ENCODE assay signal across 8 mouse cellular contexts in genomic region chr9:13898510-13899305, GRCm38 (mm10).
DNase-seq lines count a peak whose midpoint lies in the region; ATAC-seq and TF ChIP-seq lines count a peak whose summit lies in the region.

No protein-coding gene starts in this region.

- TF ChIP-seq POLR2A in lung, adult 2 months (IDR thresholded peaks at IDR 0.05; ENCODE audit: borderline replicate concordance, extremely low read depth, low read depth, low read length), result no peak

- H3K36me3 ChIP-seq in hindbrain, embryonic 15.5 days, result no peaks in the 10 kb centered on the region
- no peaks in the 10 kb centered on the region for H3K36me3 ChIP-seq in intestine, postnatal 0 days (ENCODE audit: control insufficient read depth, insufficient read depth)

- TF ChIP-seq CTCF in intestine, postnatal 0 days (IDR thresholded peaks at IDR 0.05; ENCODE audit: low read depth), result no peak
- TF ChIP-seq CTCF in lung, adult 2 months (IDR thresholded peaks at IDR 0.05; ENCODE audit: insufficient read depth, low read length), result no peak

- ATAC-seq in CD4-positive, CD25-positive, alpha-beta regulatory T cell, adult 4 months, result no peak
- peak; percentile 76 for ATAC-seq in hindbrain, embryonic 15.5 days (ENCODE audit: low FRiP score, low read depth)
- no peak for ATAC-seq in intestine, postnatal 0 days

- H3K4me3 ChIP-seq in hindbrain, embryonic 15.5 days, result no peak overlapping the region
- H3K4me3 ChIP-seq in intestine, postnatal 0 days (ENCODE audit: low read depth, low read length), result no peak overlapping the region
- H3K4me3 ChIP-seq in lung, adult 2 months (replicated peaks; ENCODE audit: extremely low read depth, low read depth, low read length), result no peak overlapping the region

- H3K9me3 ChIP-seq in hindbrain, embryonic 15.5 days, result no peaks in the 10 kb centered on the region
- no peaks in the 10 kb centered on the region for H3K9me3 ChIP-seq in intestine, postnatal 0 days (ENCODE audit: control insufficient read depth)

- H3K27ac ChIP-seq in hindbrain, embryonic 15.5 days (replicated peaks), result peak overlapping the region; percentile 69
- H3K27ac ChIP-seq in intestine, postnatal 0 days (ENCODE audit: low read depth, low read length), result no peak overlapping the region

- 51% methylated on average over 19 of the region's 19 CpGs for WGBS in hindbrain, embryonic 15.5 days
- 63% methylated on average over 19 of the region's 19 CpGs for WGBS in intestine, postnatal 0 days
- 70% methylated on average over 19 of the region's 19 CpGs for WGBS in lung, adult 2 months

- no peak overlapping the region for H3K9ac ChIP-seq in hindbrain, embryonic 15.5 days
- no peak overlapping the region for H3K9ac ChIP-seq in intestine, postnatal 0 days (ENCODE audit: low read depth, low read length)

- 0 out of 2 replicates have a peak overlapping the region, but pooled peaks have one; percentile 16 for H3K4me2 ChIP-seq in hindbrain, embryonic 15.5 days
- no peak overlapping the region for H3K4me2 ChIP-seq in intestine, postnatal 0 days (replicated peaks; ENCODE audit: low read depth)

- H3K27me3 ChIP-seq in hindbrain, embryonic 15.5 days, result no peaks in the 10 kb centered on the region
- H3K27me3 ChIP-seq in intestine, postnatal 0 days (replicated peaks; ENCODE audit: control insufficient read depth, insufficient read depth, low read length), result no peaks in the 10 kb centered on the region

- peaks cover 19% of the 10 kb centered on the region for H3K4me1 ChIP-seq in hindbrain, embryonic 15.5 days (replicated peaks)
- no peaks in the 10 kb centered on the region for H3K4me1 ChIP-seq in intestine, postnatal 0 days (replicated peaks; ENCODE audit: control insufficient read depth, insufficient read depth, low read length)
- H3K4me1 ChIP-seq in lung, adult 2 months (ENCODE audit: control insufficient read depth, insufficient read depth, low read length), result no peaks in the 10 kb centered on the region

- DNase-seq in CD4-positive, CD25-positive, alpha-beta regulatory T cell, adult 2 months (ENCODE audit: low read depth, low spot score), result peak; percentile 15
- DNase-seq in frontal cortex, adult 2 months (ENCODE audit: extremely low spot score in 1 of 2, low spot score in 1 of 2), result peak; percentile 59 to 66
- DNase-seq in retina, embryonic 14.5 days (ENCODE audit: low spot score), result peak; percentile 68
- DNase-seq in adrenal gland, adult 8-10 months, result no peak
- no peak for DNase-seq in lung, adult 2 months

Comparison
In these comparisons a context has a peak if more than half of its experiments do, and no peak if none do; other contexts are left out.
1. DNase-seq: peak in CD4-positive, CD25-positive, alpha-beta regulatory T cell, adult 2 months (single experiment), frontal cortex, adult 2 months (2 of 2) and retina, embryonic 14.5 days (single experiment); none in adrenal gland, adult 8-10 months (single experiment) and lung, adult 2 months (single experiment).